Mouse (Mus musculus): ENCODE measurements at regions not wholly inside any gene's neighbourhood (a gene's known extent, or its start where the extent isn't known, plus 50 kb on each side); places are given as distances from the start of the nearest gene placed in this dataset.

DNA sequence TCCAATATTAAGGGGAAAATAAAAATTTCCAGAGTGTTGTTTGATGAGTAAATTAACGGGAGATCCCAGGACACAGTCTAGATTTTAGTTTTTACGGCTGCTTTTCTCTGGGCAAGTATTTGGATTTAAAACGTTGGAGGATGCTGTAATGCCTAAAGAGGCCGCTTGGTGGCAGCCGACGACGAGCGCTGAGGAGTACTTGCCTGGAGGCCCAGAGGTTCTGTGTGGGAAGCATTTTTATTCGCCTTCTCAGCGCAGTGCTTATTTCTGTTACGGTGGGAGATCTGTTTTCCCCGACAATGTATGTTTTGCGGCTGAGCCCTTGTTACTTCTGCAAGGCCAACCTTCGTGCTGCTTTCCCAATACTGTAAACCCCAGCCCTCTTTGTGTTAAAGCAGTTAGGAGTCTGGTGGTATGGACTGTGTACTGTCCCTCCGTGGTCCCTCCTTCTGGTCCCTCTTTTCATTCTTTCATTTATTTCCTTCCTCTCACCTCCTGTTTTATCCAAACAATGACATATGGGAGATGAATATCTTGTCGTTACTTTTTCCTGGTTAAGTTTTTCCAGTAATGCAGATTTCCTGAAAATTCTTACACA, 142.3 kb downstream of the Bach1 start:
- H3K27ac ChIP-seq (ENCODE audit: insufficient read depth, low read depth, low read length, poor library complexity, severe bottlenecking): no peak overlapping the region
- H3K9me3 ChIP-seq (ENCODE audit: control insufficient read depth, insufficient read depth, low read depth, low read length): no peaks in the 10 kb centered on the region
- in situ Hi-C loops (cut with MboI; ENCODE audit: low sequenced_read_pairs in 2 of 2, unreplicated experiment in 2 of 2): loop anchor here in 1 of 2 experiments (25.0 kb wide), 1 partner anchor 371 kb away; no protein-coding TSS in a partner anchor
- H3K9ac ChIP-seq (ENCODE audit: insufficient read depth, low read depth, low read length, poor library complexity, severe bottlenecking): no peak overlapping the region
- TF ChIP-seq MAFK (IDR thresholded peaks at IDR 0.05; ENCODE audit: insufficient read depth, low read depth, low read length): no peak
- TF ChIP-seq HCFC1 (IDR thresholded peaks at IDR 0.05; ENCODE audit: borderline replicate concordance, insufficient read depth, low read length): no peak
- TF ChIP-seq ZC3H11A (IDR thresholded peaks at IDR 0.05; ENCODE audit: borderline replicate concordance, low read depth, low read length): peak; percentile 64; the same call in 1 of the 2 replicates
- no peak for TF ChIP-seq ZNF384 (IDR thresholded peaks at IDR 0.05; ENCODE audit: low read depth, low read length)
- no peaks in the 10 kb centered on the region for H3K36me3 ChIP-seq (ENCODE audit: control insufficient read depth, insufficient read depth, low read length, poor library complexity, severe bottlenecking)
- DNase-seq (ENCODE audit: low read depth, low spot score): peak; percentile 30
- H3K4me3 ChIP-seq (ENCODE audit: insufficient read depth in 1 of 2, low read depth in 1 of 2, low read length in 2 of 2, poor library complexity in 1 of 2, severe bottlenecking in 1 of 2): no peak overlapping the region
- no peaks in the 10 kb centered on the region for H3K4me1 ChIP-seq (ENCODE audit: control insufficient read depth in 2 of 2, insufficient read depth in 2 of 2, low read length in 2 of 2, poor library complexity in 1 of 2)

Data from ES-E14 (cell line).